In the genomic region with DNA sequence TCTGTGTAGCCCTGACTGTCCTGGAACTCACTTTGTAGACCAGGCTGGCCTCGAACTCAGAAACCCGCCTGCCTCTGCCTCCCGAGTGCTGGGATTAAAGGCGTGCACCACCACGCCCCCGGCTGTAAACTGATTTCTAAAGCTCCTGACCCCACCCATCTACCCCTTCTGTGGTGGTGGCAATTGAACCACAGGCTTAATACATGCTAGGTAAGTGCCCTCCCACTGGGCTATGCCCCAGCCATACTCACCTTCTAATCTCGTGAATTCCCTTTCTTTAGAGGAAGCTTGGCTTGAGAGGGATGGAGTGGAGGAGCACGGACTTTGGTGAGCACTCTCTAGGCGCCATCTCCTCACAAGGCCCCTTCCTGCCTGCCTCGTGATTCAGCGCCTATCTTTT, we compare ENCODE assay signal across 22 mouse cellular contexts. TPM values are rescaled to one million over a fixed set of nuclear protein-coding genes. Genes with fewer than 3 reads are reported as not detected.
DNase-seq lines count a peak whose midpoint lies in the region; ATAC-seq lines count a peak whose summit lies in the region.
"Had no signal": no experiment of that assay in that cellular context is flagged by ENCODE, and none has a peak within 500 bp of the region (broad histone marks: within the 10 kb centered on the region; RNA-seq: fewer than 3 reads in every experiment).

No protein-coding gene starts in this region.

- H3K27ac ChIP-seq in hindbrain, embryonic 11.5 days (ENCODE audit: low read depth, low read length), result no peak overlapping the region

- DNase-seq in ES-CJ7 (ENCODE audit: low read depth, low spot score) (peak; percentile 61), R1 (ENCODE audit: low read depth, low spot score) (peak; percentile 60), ZHBTc4 (ENCODE audit: low read depth, low spot score) (peak; percentile 61)
- DNase-seq in ovary, postnatal 36 days (ENCODE audit: low spot score), result no peak
- no peak for DNase-seq in hindbrain, embryonic 11.5 days (ENCODE audit: low spot score)
- DNase-seq in layer of hippocampus, adult 9-11 months, result no peak
- DNase-seq: adrenal gland, adult 2 months; adrenal gland, adult 8-10 months; adrenal gland, postnatal 10 days; adrenal gland, postnatal 14 days; adrenal gland, postnatal 25 days; adrenal gland, postnatal 36 days; B cell, adult 2 months; cerebellum, adult 11 months; cerebellum, adult 11-12 months; cerebellum, adult 8-10 months; cerebellum, adult 9-10 months had no signal

- no peak overlapping the region for H3K9ac ChIP-seq in hindbrain, embryonic 11.5 days (ENCODE audit: low read depth, low read length)

- no peak overlapping the region for H3K4me2 ChIP-seq in hindbrain, embryonic 11.5 days (replicated peaks; ENCODE audit: low read depth, low read length)

- no peaks in the 10 kb centered on the region; the same call in 1 of the 2 replicates for H3K4me1 ChIP-seq in hindbrain, embryonic 11.5 days (replicated peaks; ENCODE audit: control insufficient read depth, insufficient read depth, low read length)

- H3K36me3 ChIP-seq in hindbrain, embryonic 11.5 days (ENCODE audit: control insufficient read depth, insufficient read depth, low read length), result no peaks in the 10 kb centered on the region
- H3K36me3 ChIP-seq: G1E had no signal

- WGBS in hindbrain, embryonic 11.5 days, result 95% methylated on average over 11 of the region's 11 CpGs

- no peaks in the 10 kb centered on the region for H3K9me3 ChIP-seq in hindbrain, embryonic 11.5 days (ENCODE audit: control insufficient read depth, low read length)

- H3K27me3 ChIP-seq in hindbrain, embryonic 11.5 days (ENCODE audit: control insufficient read depth, insufficient read depth, low read length), result 0 out of 2 replicates have a peak, but pooled peaks cover 5% of the 10 kb centered on the region
- H3K27me3 ChIP-seq: Patski had no signal

- no peak overlapping the region for H3K4me3 ChIP-seq in hindbrain, embryonic 11.5 days (ENCODE audit: low read depth, low read length)

- ATAC-seq in hindbrain, embryonic 11.5 days (ENCODE audit: low FRiP score), result no peak
- ATAC-seq: activated CD4-positive, CD25-positive, alpha-beta regulatory T cell, adult 4 months; CD4-positive, CD25-positive, alpha-beta regulatory T cell, adult 4 months; Patski had no signal

RNA-seq across cellular contexts. Expression of a gene that starts 2.5 kb away (rescaled TPM):
- 0.31 and 0.51 TPM in 2 replicates for polyA plus RNA-seq in hindbrain, embryonic 11.5 days (2014; fragmentation: Nextera tagmentation; extraction: Ambion mirVana)
- polyA plus RNA-seq: adrenal gland, adult 2 months; C2C12; G1E had no signal

RNA-seq across cellular contexts. Expression of a gene that starts 13.0 kb away (rescaled TPM):
- 37.3 and 39.5 TPM in 2 replicates for polyA plus RNA-seq in hindbrain, embryonic 11.5 days (2014; fragmentation: Nextera tagmentation; extraction: Ambion mirVana)

RNA-seq across cellular contexts. Expression of a gene that starts 27.7 kb away (rescaled TPM):
- 173 and 201 TPM in 2 replicates for polyA plus RNA-seq in hindbrain, embryonic 11.5 days (2014; fragmentation: Nextera tagmentation; extraction: Ambion mirVana)

Comparison
In these comparisons a context has a peak if more than half of its experiments do, and no peak if none do; other contexts are left out.
1. DNase-seq: peak in ES-CJ7 (single experiment), R1 (single experiment) and ZHBTc4 (single experiment); none in ovary, postnatal 36 days (single experiment), hindbrain, embryonic 11.5 days (single experiment) and layer of hippocampus, adult 9-11 months (single experiment).